Mouse (Mus musculus) kidney, adult 9 months (tissue): ENCODE measurements at regions not wholly inside any gene's neighbourhood (a gene's known extent, or its start where the extent isn't known, plus 50 kb on each side); places are given as distances from the start of the nearest gene placed in this dataset.

Source experiments
- DNase-seq: peaks from one replicate; pipeline ENCODE4 v3.0.0; 2022

DNA sequence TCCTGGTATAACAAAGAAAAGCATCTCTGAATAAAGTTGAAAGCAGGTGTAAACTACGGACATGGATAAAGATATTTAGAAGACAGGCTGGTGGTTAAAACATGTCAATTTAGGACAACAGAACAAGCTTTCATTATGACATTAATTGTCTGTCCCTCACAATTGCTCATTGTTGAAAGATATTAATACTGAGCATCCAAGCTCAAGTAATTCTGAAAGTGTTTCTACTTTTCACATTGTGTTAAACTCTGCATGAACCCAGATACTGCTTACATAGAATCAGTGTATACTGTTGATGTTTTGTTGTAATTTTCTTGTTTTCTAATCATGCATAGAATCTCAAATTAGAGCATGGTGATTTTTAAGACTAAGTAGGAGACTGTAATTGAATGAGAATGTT lies 614.7 kb upstream of the Lingo2 start:
- DNase-seq = no peak

DNA sequence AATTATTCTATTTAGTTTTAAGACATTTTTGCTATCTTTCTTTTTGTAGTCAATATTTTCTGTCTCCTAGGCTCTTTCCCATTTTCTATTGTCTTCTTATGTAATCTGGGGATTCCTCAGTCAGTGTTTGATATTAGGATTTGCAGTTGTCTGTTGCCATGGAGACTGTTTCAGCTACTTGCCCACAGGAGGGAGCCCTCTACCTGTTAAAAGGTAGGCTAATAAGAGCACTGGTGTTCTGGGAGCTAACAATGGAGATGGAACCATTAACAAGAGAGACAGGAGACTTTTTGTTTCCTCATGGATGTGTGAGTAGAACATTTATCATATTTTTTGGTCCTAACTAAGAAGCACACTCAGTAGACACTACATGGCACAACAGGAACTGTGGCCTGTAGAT lies 608.7 kb upstream of the Lingo2 start:
- DNase-seq = peak; percentile 7

DNA sequence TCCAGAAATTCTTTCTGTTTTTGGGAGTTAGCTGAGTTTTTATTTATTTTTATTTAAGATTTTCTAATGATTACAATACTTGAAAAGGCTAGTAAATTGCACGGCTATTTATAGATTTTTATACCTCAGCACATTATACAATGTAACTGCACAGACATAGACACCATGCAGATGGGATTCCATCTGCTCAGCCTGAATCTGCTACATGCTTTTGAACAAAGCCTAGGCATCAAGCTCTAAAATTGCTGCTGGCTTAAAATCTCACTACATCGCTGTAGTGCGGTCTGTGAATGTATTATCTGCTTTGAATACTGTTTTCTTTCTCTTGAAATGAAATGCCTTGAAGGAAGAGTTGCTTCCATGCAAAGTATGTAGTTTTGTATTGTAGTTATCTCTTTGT lies 594.5 kb upstream of the Lingo2 start:
- no peak for DNase-seq

DNA sequence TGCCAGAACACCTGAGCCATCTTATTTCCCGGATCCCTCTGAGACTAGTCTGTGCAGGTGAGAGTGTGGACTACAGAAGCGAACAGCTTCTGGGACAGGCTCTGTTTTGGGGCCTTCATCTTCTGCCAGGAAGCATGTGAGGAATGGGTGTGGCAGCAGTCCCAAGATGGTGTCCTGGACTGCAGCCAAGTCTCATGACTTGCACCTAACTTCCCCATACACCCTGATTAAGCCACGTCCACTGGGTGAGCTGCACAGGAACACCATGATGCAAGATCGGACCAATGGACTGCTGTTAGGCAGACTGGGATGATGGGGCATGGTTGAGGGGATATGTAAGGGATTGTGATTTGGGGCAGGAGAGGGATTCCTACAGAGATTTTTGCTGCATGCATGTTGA lies 556.2 kb upstream of the Lingo2 start:
- no peak for DNase-seq
